Mouse (Mus musculus) embryonic facial prominence, embryonic 11.5 days (tissue): ENCODE results near the gene Mllt6. TPM values are rescaled to one million over a fixed set of nuclear protein-coding genes. Genes with fewer than 3 reads are reported as not detected.

Source experiments
- ATAC-seq: fragments of 200-750 bp; cut with Nextera tagmentation; replicated peaks from 2 replicates; pipeline ENCODE4 v1.8.0; 2017; ENCODE audit warnings: low read depth; ENCODE audit not compliant: insufficient number of reproducible peaks, low FRiP score, low TSS enrichment
- DNase-seq: peaks from one replicate; pipeline ENCODE4 v3.0.0-alpha.2; 2015; ENCODE audit warnings: low spot score
- H3K27ac ChIP-seq: fragments of 300-500 bp; sonication (generic); replicated peaks from 2 replicates; pipeline ENCODE4 v1.5.1; 2014; ENCODE audit warnings: mild to moderate bottlenecking, low read depth, low read length, control low read depth
- H3K27me3 ChIP-seq: fragments of 300-500 bp; sonication (generic); 2 replicates; pipeline ENCODE4 v1.6.1; 2014; ENCODE audit warnings: mild to moderate bottlenecking, low read length, moderate library complexity, mixed read lengths; ENCODE audit not compliant: control insufficient read depth, insufficient read depth
- H3K36me3 ChIP-seq: fragments of 300-500 bp; sonication (generic); replicated peaks from 2 replicates; pipeline ENCODE4 v1.6.1; 2014; ENCODE audit warnings: low read depth, mild to moderate bottlenecking, low read length, moderate library complexity, mixed read lengths; ENCODE audit not compliant: control insufficient read depth, insufficient read depth
- H3K4me1 ChIP-seq: fragments of 300-500 bp; sonication (generic); 2 replicates; pipeline ENCODE4 v1.6.1; 2014; ENCODE audit warnings: low read length, mixed read lengths; ENCODE audit not compliant: control insufficient read depth, insufficient read depth
- H3K4me2 ChIP-seq: fragments of 300-500 bp; sonication (generic); 2 replicates; pipeline ENCODE4 v1.6.1; 2014; ENCODE audit warnings: low read depth, mild to moderate bottlenecking, control low read depth, low read length, moderate library complexity
- H3K4me3 ChIP-seq: fragments of 300-500 bp; sonication (generic); 2 replicates; pipeline ENCODE4 v1.5.1; 2014; ENCODE audit warnings: low read depth, low read length, control low read depth
- H3K9ac ChIP-seq: fragments of 300-500 bp; sonication (generic); replicated peaks from 2 replicates; pipeline ENCODE4 v1.6.1; 2014; ENCODE audit warnings: mild to moderate bottlenecking, control low read depth, low read length
- H3K9me3 ChIP-seq: fragments of 300-500 bp; sonication (generic); replicated peaks from 2 replicates; pipeline ENCODE4 v1.6.1; 2016; ENCODE audit warnings: mild to moderate bottlenecking, low read length, inconsistent platforms, mixed read lengths; ENCODE audit not compliant: control insufficient read depth
- WGBS: fragments of 180-500 bp; shearing (Covaris S2); extraction: QIAGEN DNeasy Blood & Tissue Kit; methylation state at CpG from one replicate; pipeline ENCODE4 v1.1.7; 2014; 5-methylcytosine and 5-hydroxymethylcytosine counted together
- polyA plus RNA-seq: library from polyadenylated mRNA; unstranded; fragments of >200 nt; fragmentation: Nextera tagmentation; extraction: Ambion mirVana; gene quantifications from 2 replicates; pipeline ENCODE4 v1.2.1, GENCODE M21; 2014

The Mllt6 gene
- polyA plus RNA-seq, 1 experiment from 2014 or later, result 3.7 TPM

DNA sequence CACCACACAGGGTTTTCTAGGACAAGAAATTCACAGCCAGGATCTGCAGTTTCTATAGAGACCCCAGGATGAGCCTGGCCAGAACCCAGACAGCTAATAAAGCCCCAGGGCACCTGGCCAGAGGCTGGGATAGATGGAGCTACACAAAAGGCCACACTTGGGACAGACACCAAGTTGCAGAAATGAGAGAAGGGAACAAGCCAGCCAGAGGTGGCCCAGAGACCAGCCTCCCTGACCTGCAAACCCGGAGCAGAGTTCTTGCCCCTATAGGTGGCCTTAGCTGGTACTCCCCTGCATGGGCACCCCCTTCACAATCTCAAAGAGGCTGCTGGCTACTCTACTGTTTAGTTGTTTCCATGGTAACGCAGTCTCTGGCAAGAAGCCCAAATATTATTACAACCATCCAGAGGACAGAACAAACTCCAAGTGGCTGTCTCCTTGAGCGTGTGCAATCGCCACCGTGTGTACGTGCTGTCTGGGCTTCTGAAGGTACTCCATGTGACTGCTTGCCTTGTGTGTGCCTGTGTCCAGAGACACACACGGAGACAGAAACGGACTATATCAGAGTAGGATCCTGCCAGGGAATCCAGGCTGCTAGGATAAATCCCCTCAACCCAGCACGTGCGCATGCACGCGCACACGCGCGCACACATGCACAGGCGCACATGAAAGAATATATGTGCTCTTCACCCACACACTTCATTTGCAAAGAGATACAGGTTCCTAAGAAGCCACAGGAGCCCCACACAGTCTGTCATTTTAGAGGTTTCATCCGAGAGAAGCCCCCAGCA lies 31.9 kb downstream of the Mllt6 start:
- H3K27me3 ChIP-seq, result no peaks in the 10 kb centered on the region
- peaks cover 15% of the 10 kb centered on the region for H3K4me1 ChIP-seq
- ATAC-seq, result no peak
- H3K4me3 ChIP-seq, result no peak overlapping the region; the same call in 1 of the 2 replicates
- no peaks in the 10 kb centered on the region for H3K9me3 ChIP-seq
- H3K4me2 ChIP-seq, result peak overlapping the region; percentile 16; the same call in 1 of the 2 replicates
- no peak overlapping the region for H3K27ac ChIP-seq
- peak; percentile 74 for DNase-seq
- WGBS, result 60% methylated on average over 17 of the region's 17 CpGs
- peak overlapping the region; percentile 22; the same call in 1 of the 2 replicates for H3K9ac ChIP-seq
- peaks cover 17% of the 10 kb centered on the region for H3K36me3 ChIP-seq

DNA sequence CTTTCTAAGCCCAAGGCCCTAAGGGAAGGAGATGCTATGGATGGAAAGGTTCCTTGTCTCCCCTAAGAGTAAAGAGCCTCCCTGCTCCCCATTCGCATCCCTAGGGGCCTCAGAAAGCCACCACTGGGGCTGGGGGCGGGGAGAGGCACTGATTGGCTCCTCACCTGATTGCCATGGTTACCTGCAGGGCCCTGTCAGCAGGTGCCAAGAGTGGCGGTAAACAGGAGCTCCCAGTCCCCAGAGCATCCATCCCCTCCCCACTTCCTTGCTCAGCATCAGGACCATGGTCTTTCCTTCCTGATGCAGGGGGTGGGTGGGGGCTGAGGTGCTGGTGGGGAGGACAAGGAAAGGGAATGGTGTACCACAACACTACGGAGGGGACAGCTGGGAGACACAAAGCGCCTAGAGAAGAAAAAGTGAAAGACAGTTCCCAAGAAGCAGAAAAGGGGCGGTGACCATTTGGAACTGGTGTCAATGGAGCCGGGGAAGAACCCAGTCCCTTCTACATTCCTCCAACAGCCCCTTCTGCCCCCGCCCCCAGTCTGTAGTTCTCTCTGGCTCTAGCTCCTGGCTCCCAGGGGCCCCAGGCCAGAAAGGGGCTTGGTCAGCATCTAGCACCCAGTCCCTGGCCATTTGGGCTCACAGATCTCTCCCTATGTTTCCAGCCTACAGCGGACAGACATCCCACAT lies 32.6 kb downstream of the Mllt6 start:
- H3K36me3 ChIP-seq, result peaks cover 14% of the 10 kb centered on the region
- ATAC-seq (no peak), DNase-seq (no peak)
- H3K4me2 ChIP-seq, result peak overlapping the region; percentile 17; the same call in 1 of the 2 replicates
- H3K27ac ChIP-seq, result no peak overlapping the region
- H3K9ac ChIP-seq, result peak overlapping the region; percentile 22; the same call in 1 of the 2 replicates
- H3K4me1 ChIP-seq, result peaks cover 15% of the 10 kb centered on the region
- 33% methylated on average over 9 of the region's 9 CpGs for WGBS
- H3K27me3 ChIP-seq, result no peaks in the 10 kb centered on the region
- no peaks in the 10 kb centered on the region for H3K9me3 ChIP-seq
- H3K4me3 ChIP-seq, result no peak overlapping the region; the same call in 1 of the 2 replicates

DNA sequence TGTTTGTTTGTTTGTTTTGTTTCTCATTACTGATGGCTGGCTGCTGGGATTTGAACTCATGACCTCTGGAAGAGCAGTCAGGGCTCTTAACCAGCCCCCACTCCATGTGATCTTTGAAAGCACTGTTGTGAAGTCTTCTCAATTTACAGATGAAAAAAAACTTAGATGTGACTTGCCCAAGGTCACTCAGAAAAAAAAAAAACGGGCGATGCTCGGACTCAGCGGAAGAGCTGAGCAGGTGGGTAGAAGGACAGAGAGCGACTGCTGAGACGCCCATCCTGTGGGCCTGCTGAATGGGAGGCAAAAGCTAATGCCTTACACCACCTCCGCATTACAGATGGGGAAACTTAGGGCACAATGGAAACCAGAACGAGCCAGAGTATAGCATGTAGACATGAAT lies 33.5 kb downstream of the Mllt6 start:
- peaks cover 18% of the 10 kb centered on the region for H3K4me1 ChIP-seq
- ATAC-seq (no peak), DNase-seq (no peak)
- H3K27me3 ChIP-seq, result no peaks in the 10 kb centered on the region
- 57% methylated on average over 8 of the region's 8 CpGs for WGBS
- H3K4me3 ChIP-seq, result no peak overlapping the region
- no peak overlapping the region for H3K4me2 ChIP-seq
- H3K27ac ChIP-seq, result no peak overlapping the region
- no peak overlapping the region for H3K9ac ChIP-seq
- no peaks in the 10 kb centered on the region for H3K9me3 ChIP-seq
- peaks cover 7% of the 10 kb centered on the region for H3K36me3 ChIP-seq

DNA sequence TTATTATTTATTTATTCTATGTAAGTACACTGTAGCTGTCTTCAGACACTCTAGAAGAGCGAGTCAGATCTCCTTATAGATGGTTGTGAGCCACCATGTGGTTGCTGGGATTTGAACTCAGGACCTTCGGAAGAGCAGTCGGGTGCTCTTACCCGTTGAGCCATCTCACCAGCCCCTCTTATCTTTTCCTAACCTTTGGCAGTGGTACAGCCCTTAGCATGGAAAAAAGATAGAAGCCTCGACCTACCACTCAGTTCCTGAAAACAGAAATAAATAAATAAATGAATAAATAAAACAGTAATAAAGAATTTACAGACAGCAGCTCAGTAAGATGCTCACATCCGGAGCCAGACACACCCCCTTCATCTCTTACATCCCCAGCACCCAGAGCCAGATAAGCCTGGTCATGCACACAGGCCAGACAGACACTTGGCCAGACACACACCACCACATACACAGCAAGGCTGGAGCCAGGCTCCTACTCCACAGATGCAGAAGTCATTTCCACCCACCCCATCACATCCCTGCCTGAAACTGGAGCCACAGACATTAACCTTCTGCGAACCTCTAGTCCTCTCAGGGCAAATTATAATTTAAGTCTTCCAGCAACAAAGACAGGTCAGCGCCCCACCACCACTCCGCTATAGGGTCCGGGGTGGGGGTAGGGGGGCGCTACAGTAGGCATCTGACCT lies 34.1 kb downstream of the Mllt6 start:
- H3K9ac ChIP-seq, result peak overlapping the region; percentile 83
- H3K27ac ChIP-seq, result peak overlapping the region; percentile 94; the same call in 1 of the 2 replicates
- H3K4me3 ChIP-seq, result peak overlapping the region; percentile 87
- no peaks in the 10 kb centered on the region for H3K27me3 ChIP-seq
- DNase-seq, result no peak
- no peak for ATAC-seq
- WGBS, result 52% methylated on average over 11 of the region's 11 CpGs
- peaks cover 18% of the 10 kb centered on the region for H3K4me1 ChIP-seq
- peaks cover 4% of the 10 kb centered on the region for H3K36me3 ChIP-seq
- H3K4me2 ChIP-seq, result peak overlapping the region; percentile 81
- H3K9me3 ChIP-seq, result no peaks in the 10 kb centered on the region

DNA sequence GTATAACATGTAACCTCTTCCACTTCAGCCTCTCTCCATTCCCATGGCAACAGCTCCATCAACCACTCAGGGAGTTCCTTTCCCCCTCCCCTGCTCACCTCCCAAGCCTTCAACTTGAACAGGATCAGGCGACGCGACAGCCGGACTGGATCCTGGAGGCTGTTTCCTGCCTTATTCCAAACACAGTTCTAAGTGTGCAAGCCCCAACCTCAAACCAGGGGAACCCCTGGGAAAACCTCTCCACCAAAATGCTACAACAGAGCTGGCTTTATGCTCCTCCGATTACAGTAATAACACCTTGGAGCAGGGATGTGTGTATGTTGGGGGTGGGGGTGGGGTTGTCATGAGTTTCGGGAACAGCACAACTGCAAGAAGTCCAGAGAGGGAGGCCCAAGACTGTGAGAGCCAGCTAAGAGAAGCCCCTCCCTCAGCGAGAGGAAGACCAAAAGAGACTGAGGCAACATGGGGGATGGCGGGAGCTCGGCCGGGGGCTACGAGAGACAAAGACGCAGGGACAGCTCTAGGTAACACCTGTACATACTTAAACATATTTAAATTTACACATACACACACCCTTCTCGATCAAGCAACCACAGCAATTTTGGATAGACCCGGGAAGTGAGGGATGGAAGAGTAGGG lies 34.8 kb downstream of the Mllt6 start:
- Histone ChIP-seq H3K9me3 (no peaks in the 10 kb centered on the region), H3K4me2 (peak overlapping the region; percentile 81), H3K27ac (peak overlapping the region; percentile 94), H3K27me3 (no peaks in the 10 kb centered on the region), H3K36me3 (no peaks in the 10 kb centered on the region; the same call in 1 of the 2 replicates), H3K4me3 (peak overlapping the region; percentile 87), H3K9ac (peak overlapping the region; percentile 83), H3K4me1 (peaks cover 18% of the 10 kb centered on the region)
- ATAC-seq (peak; percentile 11; the same call in 1 of the 2 replicates), DNase-seq (peak; percentile 69)
- WGBS, result 2% methylated on average over 14 of the region's 14 CpGs

DNA sequence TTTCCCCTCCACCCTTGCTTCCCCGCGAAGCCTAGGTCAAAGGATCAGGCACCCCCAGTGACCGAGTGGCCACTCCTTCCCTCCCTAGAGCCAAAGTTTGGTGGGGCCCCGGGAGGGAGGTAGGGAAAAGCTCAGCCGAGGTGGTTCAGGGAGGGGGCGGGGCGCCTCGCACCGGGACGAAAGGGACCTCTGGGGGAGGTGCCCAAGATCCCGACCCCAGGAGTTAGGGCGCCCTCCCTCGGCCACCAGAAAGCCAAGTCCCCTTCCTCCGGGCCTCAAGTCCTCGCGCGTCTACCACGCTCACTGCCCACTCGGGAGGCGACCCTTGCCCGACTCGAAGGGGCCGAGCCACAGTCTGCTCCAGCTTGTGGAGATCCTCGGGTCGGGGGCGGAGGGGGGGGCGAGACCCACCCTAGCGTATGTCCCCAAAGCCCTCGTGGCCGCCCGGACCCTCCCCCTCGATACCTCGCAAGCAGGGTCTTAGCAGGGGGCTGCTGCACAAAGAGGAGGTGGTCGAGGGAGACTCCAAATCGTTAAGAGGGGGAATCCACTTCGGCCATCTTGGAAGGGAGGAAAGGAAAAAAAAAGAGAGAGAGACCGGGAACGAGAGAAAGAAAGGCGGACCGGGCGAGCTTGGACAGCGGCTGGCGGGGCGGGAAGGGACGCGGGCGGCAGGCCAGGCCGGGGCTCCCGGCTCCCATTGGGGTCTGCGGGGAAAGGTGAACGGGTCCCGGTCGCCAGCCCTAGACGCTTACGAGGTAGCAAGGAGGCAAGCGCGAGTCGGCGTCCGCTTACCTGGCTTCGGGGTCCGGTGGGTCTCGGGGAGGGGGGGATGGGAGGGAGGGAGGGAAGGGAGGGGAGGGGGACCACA lies 35.8 kb downstream of the Mllt6 start:
- H3K9me3 ChIP-seq, result no peaks in the 10 kb centered on the region
- peak overlapping the region; percentile 87 for H3K4me3 ChIP-seq
- DNase-seq, result peak; percentile 87
- ATAC-seq, result no peak
- no peaks in the 10 kb centered on the region; the same call in 1 of the 2 replicates for H3K36me3 ChIP-seq
- H3K4me1 ChIP-seq, result peaks cover 18% of the 10 kb centered on the region
- H3K27me3 ChIP-seq, result no peaks in the 10 kb centered on the region
- peak overlapping the region; percentile 94 for H3K27ac ChIP-seq
- under 1% methylated on average over 55 of the region's 63 CpGs for WGBS
- peak overlapping the region; percentile 81 for H3K4me2 ChIP-seq
- peak overlapping the region; percentile 83 for H3K9ac ChIP-seq

DNA sequence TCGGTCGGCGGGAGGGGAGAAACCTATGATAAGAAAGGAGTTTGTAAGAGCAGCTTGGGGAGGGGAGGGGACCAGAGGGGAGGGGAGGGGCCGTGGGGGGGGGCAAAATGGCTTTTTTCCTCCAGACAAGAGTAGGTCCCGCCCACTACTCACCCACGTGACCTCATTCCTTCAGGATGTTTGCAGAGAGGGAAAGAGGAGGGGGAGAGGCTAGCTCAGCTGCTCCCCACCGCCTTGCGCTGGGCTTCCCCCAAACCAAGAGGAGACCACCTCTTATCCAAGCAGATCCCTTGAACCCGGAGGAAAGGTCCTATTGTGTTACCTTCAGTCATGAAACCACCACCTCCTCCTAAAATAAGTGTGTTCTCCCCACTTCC lies 36.4 kb downstream of the Mllt6 start:
- Histone ChIP-seq H3K9me3 (no peaks in the 10 kb centered on the region), H3K27me3 (no peaks in the 10 kb centered on the region), H3K36me3 (no peaks in the 10 kb centered on the region; the same call in 1 of the 2 replicates), H3K4me2 (peak overlapping the region; percentile 94), H3K27ac (peak overlapping the region; percentile 97), H3K4me3 (peak overlapping the region; percentile 87), H3K4me1 (peaks cover 18% of the 10 kb centered on the region), H3K9ac (peak overlapping the region; percentile 87)
- ATAC-seq (0 out of 2 replicates have a peak, but pooled peaks have one; percentile 8), DNase-seq (peak; percentile 97)
- 0% methylated on average over 6 of the region's 9 CpGs for WGBS
